Mouse (Mus musculus) forebrain, embryonic 16.5 days (tissue): Measurements from ENCODE around the gene Dnajc30. TPM values are rescaled to one million over a fixed set of nuclear protein-coding genes. Genes with fewer than 3 reads are reported as not detected.

Experiments
- ATAC-seq: fragments of 200-750 bp; cut with Nextera tagmentation; 2 replicates; pipeline ENCODE4 v1.8.0; 2017; ENCODE audit warnings: mild to moderate bottlenecking, moderate library complexity
- H3K27ac ChIP-seq: fragments of 300-500 bp; sonication (generic); 2 replicates; pipeline ENCODE4 v1.5.1; 2014; ENCODE audit warnings: low read length, control low read depth
- H3K27me3 ChIP-seq: fragments of 300-500 bp; sonication (generic); replicated peaks from 2 replicates; pipeline ENCODE4 v1.6.1; 2014; ENCODE audit warnings: low read length; ENCODE audit not compliant: control insufficient read depth, insufficient read depth
- H3K36me3 ChIP-seq: fragments of 300-500 bp; sonication (generic); 2 replicates; pipeline ENCODE4 v1.6.1; 2014; ENCODE audit not compliant: control insufficient read depth, insufficient read depth
- H3K4me1 ChIP-seq: fragments of 300-500 bp; sonication (generic); replicated peaks from 2 replicates; pipeline ENCODE4 v1.6.1; 2014; ENCODE audit warnings: low read length; ENCODE audit not compliant: control insufficient read depth, insufficient read depth
- H3K4me2 ChIP-seq: fragments of 300-500 bp; sonication (generic); 2 replicates; pipeline ENCODE4 v1.6.1; 2014; ENCODE audit warnings: mild to moderate bottlenecking, low read length, control low read depth
- H3K4me3 ChIP-seq: fragments of 300-500 bp; sonication (generic); replicated peaks from 2 replicates; pipeline ENCODE4 v1.5.1; 2014; ENCODE audit warnings: mild to moderate bottlenecking, low read length, control low read depth
- H3K9ac ChIP-seq: fragments of 300-500 bp; sonication (generic); replicated peaks from 2 replicates; pipeline ENCODE4 v1.6.1; 2014; ENCODE audit warnings: low read depth, low read length, control low read depth
- H3K9me3 ChIP-seq: fragments of 300-500 bp; sonication (generic); 2 replicates; pipeline ENCODE4 v1.6.1; 2016; ENCODE audit warnings: low read length; ENCODE audit not compliant: control insufficient read depth
- WGBS: fragments of 180-500 bp; shearing (Covaris S2); extraction: QIAGEN DNeasy Blood & Tissue Kit; methylation state at CpG from one replicate; pipeline ENCODE4 v1.1.7; 2014; 5-methylcytosine and 5-hydroxymethylcytosine counted together
- polyA plus RNA-seq: library from polyadenylated mRNA; unstranded; fragments of >200 nt; fragmentation: Nextera tagmentation; extraction: Ambion mirVana; gene quantifications from 2 replicates; pipeline ENCODE4 v1.2.1, GENCODE M21; 2015

The Dnajc30 gene
- polyA plus RNA-seq, 1 experiment from 2014 or later, result 40.4 TPM

DNA sequence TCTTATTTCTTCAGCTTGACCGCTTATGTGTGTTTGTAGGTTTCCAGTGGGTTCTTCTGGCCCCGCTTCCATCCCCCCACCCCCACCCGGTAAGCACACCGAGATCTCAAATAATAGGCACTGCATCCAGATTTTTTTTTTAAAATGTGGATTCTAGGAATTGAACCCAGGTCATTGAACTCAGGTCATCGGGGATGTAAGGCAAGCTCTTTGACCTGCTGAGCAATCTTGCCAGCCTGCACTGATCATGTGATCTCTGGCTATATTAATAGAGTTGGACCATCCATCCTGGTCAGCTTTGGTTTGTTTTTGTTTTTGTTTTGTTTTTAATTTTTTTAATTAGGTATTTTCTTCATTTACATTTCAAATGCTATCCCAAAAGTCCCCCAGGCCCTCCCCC is 31.4 kb upstream of the Dnajc30 start:
- ATAC-seq, result no peak
- Histone ChIP-seq H3K4me1 (no peaks in the 10 kb centered on the region), H3K4me3 (no peak overlapping the region), H3K9ac (no peak overlapping the region), H3K4me2 (no peak overlapping the region), H3K27ac (no peak overlapping the region), H3K27me3 (no peaks in the 10 kb centered on the region), H3K36me3 (no peaks in the 10 kb centered on the region), H3K9me3 (peaks cover 3% of the 10 kb centered on the region; the same call in 1 of the 2 replicates)
- WGBS, result 95% methylated on average over 5 of the region's 5 CpGs

DNA sequence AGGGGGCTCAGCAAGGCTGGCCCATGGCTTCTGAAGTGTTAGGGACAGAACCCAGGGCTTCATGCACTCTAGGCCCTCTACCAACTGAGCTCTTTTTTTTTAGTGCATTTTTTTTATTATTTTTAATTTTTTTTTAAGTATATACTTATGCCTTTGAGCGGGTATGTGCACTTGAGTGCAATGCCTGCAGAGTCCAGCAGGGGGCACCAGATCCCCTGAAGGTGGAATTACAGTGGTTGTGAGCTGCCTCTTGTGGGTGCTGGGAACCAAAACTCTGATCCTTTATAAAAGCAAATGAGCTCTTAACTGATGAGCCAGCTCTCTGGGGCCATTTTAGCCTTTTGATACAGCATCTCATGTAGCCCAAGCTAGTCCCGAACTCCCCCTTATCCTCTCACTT is 29.4 kb upstream of the Dnajc30 start:
- Histone ChIP-seq H3K9ac (no peak overlapping the region), H3K36me3 (no peaks in the 10 kb centered on the region), H3K27ac (no peak overlapping the region), H3K27me3 (no peaks in the 10 kb centered on the region), H3K4me1 (no peaks in the 10 kb centered on the region), H3K9me3 (peaks cover 3% of the 10 kb centered on the region; the same call in 1 of the 2 replicates), H3K4me3 (no peak overlapping the region), H3K4me2 (no peak overlapping the region)
- WGBS, result 98% methylated on average over 2 of the region's 2 CpGs
- ATAC-seq, result no peak

DNA sequence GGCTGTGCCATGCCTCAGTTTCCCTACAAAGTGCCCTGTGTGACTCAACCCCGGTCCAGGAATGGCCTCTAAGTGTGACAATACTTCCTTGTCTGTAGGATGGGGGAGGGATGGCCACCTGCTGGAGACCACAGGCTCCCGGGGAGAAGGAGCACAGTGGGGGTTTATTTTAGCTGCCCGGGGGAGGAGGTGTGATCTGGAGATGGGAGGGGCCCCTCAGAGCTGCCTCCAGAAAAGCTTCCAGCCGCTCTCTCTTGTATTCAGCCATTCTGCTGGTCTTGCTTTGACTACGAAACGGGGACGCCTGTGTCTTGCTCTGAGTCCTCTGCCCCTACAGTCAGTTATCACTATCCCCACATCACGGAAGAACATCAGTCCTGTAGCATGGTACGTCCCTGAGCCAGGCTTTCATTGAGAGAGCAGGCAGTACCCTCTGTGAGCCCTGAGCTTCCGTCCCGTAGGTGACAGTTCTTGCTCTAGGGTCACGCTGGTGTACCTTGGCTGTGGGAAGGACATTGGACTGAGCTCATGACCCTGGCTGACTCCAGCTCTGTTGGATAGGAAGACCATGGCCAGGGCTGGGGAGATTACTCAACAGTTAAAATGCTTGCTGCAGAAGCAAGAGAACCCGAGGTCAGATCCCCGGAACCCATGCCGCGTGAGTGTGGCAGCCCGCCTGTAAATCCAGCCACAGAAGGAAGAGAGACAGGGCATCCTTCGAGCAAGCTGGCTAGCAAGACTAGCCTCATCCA is 28.2 kb upstream of the Dnajc30 start:
- ATAC-seq, result no peak
- Histone ChIP-seq H3K27me3 (no peaks in the 10 kb centered on the region), H3K9me3 (peaks cover 3% of the 10 kb centered on the region; the same call in 1 of the 2 replicates), H3K4me3 (no peak overlapping the region), H3K9ac (no peak overlapping the region), H3K36me3 (no peaks in the 10 kb centered on the region), H3K27ac (no peak overlapping the region), H3K4me1 (no peaks in the 10 kb centered on the region), H3K4me2 (no peak overlapping the region)
- WGBS, result 67% methylated on average over 18 of the region's 18 CpGs

- no peaks in the 10 kb centered on the region for H3K36me3 ChIP-seq
- ATAC-seq, result no peak
- WGBS, result 87% methylated on average over 3 of the region's 3 CpGs
Measured at GRCm38 (mm10) chr5:135037946-135038345, 26.1 kb upstream of the Dnajc30 start.

DNA sequence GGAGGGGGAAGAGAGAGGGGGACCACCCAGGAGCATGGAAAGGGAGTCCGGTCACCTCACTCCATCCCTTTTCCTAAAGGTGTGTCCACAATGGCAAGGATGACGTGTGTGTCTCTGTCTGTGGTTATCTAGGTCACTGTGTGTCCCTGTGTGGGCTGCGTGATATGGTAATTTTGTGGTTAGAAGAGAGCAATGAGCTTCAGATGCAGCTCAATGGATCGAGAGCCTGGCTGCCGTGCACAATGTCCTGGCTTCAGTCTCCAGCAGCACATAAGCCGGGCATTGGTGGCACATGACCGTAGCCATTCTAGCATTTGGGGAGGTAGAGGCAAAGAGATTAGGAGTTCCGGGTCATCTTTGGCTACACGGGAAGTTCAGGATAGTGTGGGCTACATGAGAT is 24.5 kb upstream of the Dnajc30 start:
- Histone ChIP-seq H3K4me1 (no peaks in the 10 kb centered on the region), H3K9ac (no peak overlapping the region), H3K27me3 (no peaks in the 10 kb centered on the region), H3K36me3 (no peaks in the 10 kb centered on the region), H3K4me2 (no peak overlapping the region), H3K27ac (no peak overlapping the region), H3K4me3 (no peak overlapping the region), H3K9me3 (peaks cover 2% of the 10 kb centered on the region; the same call in 1 of the 2 replicates)
- no peak for ATAC-seq
- 83% methylated on average over 9 of the region's 9 CpGs for WGBS

More at GRCm38 (mm10) chr5:135037946-135038345, 26.1 kb upstream of the Dnajc30 start:
- Histone ChIP-seq H3K27me3 (no peaks in the 10 kb centered on the region), H3K27ac (no peak overlapping the region), H3K9me3 (peaks cover 3% of the 10 kb centered on the region; the same call in 1 of the 2 replicates), H3K4me2 (no peak overlapping the region), H3K4me1 (no peaks in the 10 kb centered on the region), H3K4me3 (no peak overlapping the region), H3K9ac (no peak overlapping the region)

GRCm38 (mm10) chr5:135040059-135040458 is 23.9 kb upstream of the Dnajc30 start:
- 39% methylated on average over 6 of the region's 6 CpGs for WGBS
- Histone ChIP-seq H3K4me1 (no peaks in the 10 kb centered on the region), H3K4me2 (no peak overlapping the region), H3K36me3 (peaks cover 2% of the 10 kb centered on the region), H3K9me3 (no peaks in the 10 kb centered on the region), H3K4me3 (no peak overlapping the region), H3K27me3 (no peaks in the 10 kb centered on the region), H3K27ac (no peak overlapping the region), H3K9ac (no peak overlapping the region)
- ATAC-seq, result no peak

DNA sequence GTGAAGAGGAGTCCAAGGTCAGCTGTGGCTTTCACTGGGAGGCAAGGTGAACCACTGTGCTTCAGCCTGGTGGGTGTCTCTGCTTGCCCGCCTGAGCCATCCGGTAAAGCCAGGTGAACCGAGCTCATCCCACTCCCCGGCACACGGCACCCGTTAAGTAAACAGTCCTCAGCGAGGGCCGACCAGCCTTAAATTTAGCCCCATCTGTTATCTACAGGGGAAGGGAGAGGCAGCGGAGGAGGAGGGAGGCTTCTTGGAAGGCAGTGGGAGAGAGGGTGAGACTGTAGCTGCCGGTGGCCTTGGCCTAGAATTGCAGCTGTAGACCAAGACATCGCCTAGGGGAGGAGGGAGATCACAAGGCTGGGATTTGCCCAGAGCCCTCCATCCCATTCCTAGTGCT is 23.2 kb upstream of the Dnajc30 start:
- H3K27me3 ChIP-seq, result no peaks in the 10 kb centered on the region
- no peak overlapping the region for H3K9ac ChIP-seq
- no peak for ATAC-seq

GRCm38 (mm10) chr5:135042105-135042788 is 21.8 kb upstream of the Dnajc30 start:
- Histone ChIP-seq H3K27me3 (no peaks in the 10 kb centered on the region), H3K4me2 (no peak overlapping the region), H3K9me3 (no peaks in the 10 kb centered on the region), H3K27ac (no peak overlapping the region), H3K4me3 (no peak overlapping the region), H3K9ac (no peak overlapping the region), H3K4me1 (no peaks in the 10 kb centered on the region), H3K36me3 (peaks cover 6% of the 10 kb centered on the region)
- 29% methylated on average over 21 of the region's 21 CpGs for WGBS
- ATAC-seq, result no peak

More for the DNA sequence above, 23.2 kb upstream of the Dnajc30 start:
- no peaks in the 10 kb centered on the region for H3K4me1 ChIP-seq
- peaks cover 6% of the 10 kb centered on the region for H3K36me3 ChIP-seq
- whole genome bisulfite sequencing, result 85% methylated on average over 11 of the region's 11 CpGs
- H3K9me3 ChIP-seq, result no peaks in the 10 kb centered on the region
- H3K27ac ChIP-seq, result no peak overlapping the region
- no peak overlapping the region for H3K4me3 ChIP-seq
- H3K4me2 ChIP-seq, result no peak overlapping the region

- 89% methylated on average over 3 of the region's 3 CpGs for WGBS
- no peak overlapping the region for H3K27ac ChIP-seq
Measured at GRCm38 (mm10) chr5:135044575-135044974, 19.4 kb upstream of the Dnajc30 start.

More at GRCm38 (mm10) chr5:135044575-135044974, 19.4 kb upstream of the Dnajc30 start:
- no peak for ATAC-seq
- no peaks in the 10 kb centered on the region for H3K9me3 ChIP-seq
- no peak overlapping the region for H3K4me2 ChIP-seq
- H3K36me3 ChIP-seq, result peaks cover 6% of the 10 kb centered on the region
- no peaks in the 10 kb centered on the region for H3K4me1 ChIP-seq
- no peaks in the 10 kb centered on the region for H3K27me3 ChIP-seq
- no peak overlapping the region for H3K4me3 ChIP-seq
- H3K9ac ChIP-seq, result no peak overlapping the region
